Mouse (Mus musculus) hindbrain, embryonic 11.5 days (tissue): ENCODE measurements around the gene Slc44a5. TPM values are rescaled to one million over a fixed set of nuclear protein-coding genes. Genes with fewer than 3 reads are reported as not detected.

Experiments used
- ATAC-seq: fragments of 200-750 bp; cut with Nextera tagmentation; 2 replicates; pipeline ENCODE4 v1.8.0; 2017; ENCODE audit warnings: mild to moderate bottlenecking, moderate TSS enrichment, moderate library complexity; ENCODE audit not compliant: low FRiP score
- DNase-seq: peaks from one replicate; pipeline ENCODE4 v3.0.0-alpha.2; 2015; ENCODE audit warnings: low spot score
- H3K27ac ChIP-seq: fragments of 300-500 bp; sonication (generic); 2 replicates; pipeline ENCODE4 v1.5.1; 2014; ENCODE audit warnings: mild to moderate bottlenecking, low read depth, low read length
- H3K27me3 ChIP-seq: fragments of 300-500 bp; sonication (generic); 2 replicates; pipeline ENCODE4 v1.6.1; 2014; ENCODE audit warnings: mild to moderate bottlenecking, low read length, moderate library complexity, mixed read lengths; ENCODE audit not compliant: control insufficient read depth, insufficient read depth
- H3K36me3 ChIP-seq: fragments of 300-500 bp; sonication (generic); 2 replicates; pipeline ENCODE4 v1.6.1; 2014; ENCODE audit warnings: mild to moderate bottlenecking, low read length, moderate library complexity, mixed read lengths; ENCODE audit not compliant: control insufficient read depth, insufficient read depth
- H3K4me1 ChIP-seq: fragments of 300-500 bp; sonication (generic); replicated peaks from 2 replicates; pipeline ENCODE4 v1.6.1; 2014; ENCODE audit warnings: low read length, mixed read lengths; ENCODE audit not compliant: control insufficient read depth, insufficient read depth
- H3K4me2 ChIP-seq: fragments of 300-500 bp; sonication (generic); replicated peaks from 2 replicates; pipeline ENCODE4 v1.6.1; 2014; ENCODE audit warnings: mild to moderate bottlenecking, low read depth, low read length
- H3K4me3 ChIP-seq: fragments of 300-500 bp; sonication (generic); 2 replicates; pipeline ENCODE4 v1.5.1; 2014; ENCODE audit warnings: low read depth, low read length
- H3K9ac ChIP-seq: fragments of 300-500 bp; sonication (generic); 2 replicates; pipeline ENCODE4 v1.6.1; 2014; ENCODE audit warnings: low read depth, low read length
- H3K9me3 ChIP-seq: fragments of 300-500 bp; sonication (generic); 2 replicates; pipeline ENCODE4 v1.6.1; 2016; ENCODE audit warnings: low read length; ENCODE audit not compliant: control insufficient read depth
- WGBS: fragments of 180-500 bp; shearing (Covaris S2); extraction: QIAGEN DNeasy Blood & Tissue Kit; methylation state at CpG from one replicate; pipeline ENCODE4 v1.1.7; 2014; 5-methylcytosine and 5-hydroxymethylcytosine counted together
- polyA plus RNA-seq: library from polyadenylated mRNA; unstranded; fragments of >200 nt; fragmentation: Nextera tagmentation; extraction: Ambion mirVana; gene quantifications from 2 replicates; pipeline ENCODE4 v1.2.1, GENCODE M21; 2014

The Slc44a5 gene
- polyA plus RNA-seq = 6.2 and 8.1 TPM in 2 replicates

DNA sequence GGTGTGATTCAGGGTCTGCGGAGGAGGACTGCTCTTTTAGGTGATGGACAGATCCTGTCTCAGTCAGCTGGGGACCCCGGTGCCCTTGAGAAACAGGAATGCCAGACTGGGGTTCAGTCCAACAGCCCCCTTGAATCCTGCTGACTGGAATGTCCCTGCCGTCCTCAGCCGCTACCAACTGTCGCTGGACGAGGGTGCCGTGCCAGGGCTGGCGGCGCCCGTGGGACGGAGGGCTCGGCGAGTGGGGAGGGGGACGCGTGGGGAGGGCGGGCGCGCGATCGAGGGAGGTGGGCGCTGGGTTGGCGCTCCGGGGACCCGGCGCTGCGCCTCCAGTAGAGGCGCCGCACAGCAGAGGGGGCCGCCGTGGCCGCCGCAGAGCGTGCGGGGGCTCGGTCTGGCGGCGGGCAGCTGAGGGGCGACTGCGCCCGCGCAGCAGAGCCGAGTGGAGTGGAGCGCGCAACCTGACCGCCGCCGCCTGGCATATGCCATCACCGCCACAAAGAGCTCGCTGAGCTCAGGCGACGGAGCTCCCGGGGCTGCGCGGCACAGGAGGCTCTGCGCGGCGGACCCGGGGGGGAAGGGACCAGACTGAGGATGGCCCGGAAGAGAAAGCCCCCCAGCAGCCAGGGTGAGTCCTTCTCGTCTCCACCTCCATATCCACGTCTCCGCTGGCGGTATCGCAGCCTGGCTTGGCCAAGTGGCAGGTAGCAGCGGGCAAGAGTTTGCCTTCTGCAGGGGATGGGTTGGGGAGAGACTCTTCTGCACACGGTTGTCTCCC lies at the start of gene Slc44a5:
Gene Slc44a5, plus strand, starts transcription at position 266 of the 778 bp plus-strand sequence.
- whole genome bisulfite sequencing = 1% methylated on average over 52 of the region's 66 CpGs
- DNase-seq (peak; percentile 68), ATAC-seq (peak; percentile 76)
- no peaks in the 10 kb centered on the region for H3K36me3 ChIP-seq
- peak within 1 kb of the TSS; percentile 70 for H3K9ac ChIP-seq
- H3K4me1 ChIP-seq = no peaks in the 10 kb centered on the region; the same call in 1 of the 2 replicates
- peak within 1 kb of the TSS; percentile 64 for H3K4me3 ChIP-seq
- H3K27me3 ChIP-seq = peaks cover 13% of the 10 kb centered on the region
- peak within 1 kb of the TSS; percentile 98 for H3K4me2 ChIP-seq
- H3K27ac ChIP-seq = no peak within 1 kb of the TSS
- H3K9me3 ChIP-seq = no peaks in the 10 kb centered on the region

DNA sequence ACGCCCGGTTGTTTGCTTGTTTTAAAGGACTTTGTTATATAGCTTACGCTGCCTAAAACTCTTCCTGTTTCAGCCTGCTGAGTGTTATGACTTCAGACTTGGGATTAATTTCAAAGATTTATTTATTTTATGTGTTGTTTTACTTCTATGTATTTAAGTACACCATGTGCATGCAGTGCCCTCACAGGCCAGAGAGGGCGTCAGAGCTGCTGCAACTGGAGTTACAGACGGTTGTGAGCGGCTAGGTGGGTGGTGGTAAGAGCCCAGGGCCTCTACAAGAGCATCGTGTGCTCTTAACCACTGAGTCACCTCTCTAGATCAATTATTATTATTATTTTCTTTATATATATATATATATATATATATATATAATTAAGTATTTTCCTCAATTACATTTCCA lies 46.9 kb upstream of the Slc44a5 start:
- DNase-seq = no peak
- no peak overlapping the region for H3K9ac ChIP-seq
- H3K4me1 ChIP-seq = no peaks in the 10 kb centered on the region
- H3K27ac ChIP-seq = no peak overlapping the region
- 93% methylated on average over 7 of the region's 7 CpGs for WGBS
- H3K9me3 ChIP-seq = no peaks in the 10 kb centered on the region
- H3K4me3 ChIP-seq = no peak overlapping the region
- no peak for ATAC-seq
- H3K4me2 ChIP-seq = no peak overlapping the region
- H3K27me3 ChIP-seq = no peaks in the 10 kb centered on the region
- H3K36me3 ChIP-seq = no peaks in the 10 kb centered on the region

DNA sequence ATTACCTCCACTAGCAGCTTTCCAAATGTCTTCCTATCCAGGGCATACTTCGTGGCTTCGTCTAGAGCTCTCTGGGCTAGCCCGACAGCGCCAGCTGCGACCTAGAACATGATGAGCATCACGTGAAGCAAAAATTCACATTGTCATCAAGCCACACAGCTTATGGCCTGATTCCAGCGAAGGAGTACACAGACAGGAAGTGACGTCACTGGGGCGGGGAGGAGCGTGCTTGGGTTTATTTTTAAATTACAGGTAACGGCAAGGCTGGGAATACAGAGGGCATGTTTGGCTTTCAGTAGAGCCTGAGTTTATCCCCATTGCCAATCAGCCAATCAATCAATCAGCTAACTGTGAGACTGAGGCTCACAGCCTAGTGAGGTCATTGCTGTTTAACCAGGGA lies 43.7 kb upstream of the Slc44a5 start:
- Histone ChIP-seq H3K27ac (no peak overlapping the region), H3K9ac (no peak overlapping the region), H3K4me2 (no peak overlapping the region), H3K36me3 (no peaks in the 10 kb centered on the region), H3K27me3 (no peaks in the 10 kb centered on the region), H3K9me3 (no peaks in the 10 kb centered on the region), H3K4me3 (no peak overlapping the region), H3K4me1 (no peaks in the 10 kb centered on the region)
- ATAC-seq (no peak), DNase-seq (no peak)
- 94% methylated on average over 11 of the region's 11 CpGs for WGBS

DNA sequence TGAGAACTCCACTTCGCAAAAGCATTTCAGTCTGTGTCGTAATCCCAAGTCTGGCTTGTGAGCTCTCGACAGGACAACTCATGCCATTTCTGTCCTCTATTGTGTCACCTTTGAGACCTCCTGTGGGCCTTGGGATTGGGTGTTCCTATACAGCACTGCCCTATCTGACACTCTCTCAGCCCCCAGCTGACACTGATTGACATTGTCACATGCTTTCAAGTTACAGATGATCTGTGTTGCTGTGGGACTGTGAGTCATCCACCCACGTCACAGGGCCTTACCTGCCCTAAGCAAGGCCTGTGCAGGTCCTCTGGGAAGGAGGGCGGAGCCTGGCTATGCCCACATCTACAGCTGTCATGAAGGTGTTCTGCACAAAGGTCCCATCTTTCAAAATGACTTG lies 40.8 kb upstream of the Slc44a5 start:
- WGBS = 95% methylated on average over 5 of the region's 5 CpGs
- no peak overlapping the region for H3K4me3 ChIP-seq

DNA sequence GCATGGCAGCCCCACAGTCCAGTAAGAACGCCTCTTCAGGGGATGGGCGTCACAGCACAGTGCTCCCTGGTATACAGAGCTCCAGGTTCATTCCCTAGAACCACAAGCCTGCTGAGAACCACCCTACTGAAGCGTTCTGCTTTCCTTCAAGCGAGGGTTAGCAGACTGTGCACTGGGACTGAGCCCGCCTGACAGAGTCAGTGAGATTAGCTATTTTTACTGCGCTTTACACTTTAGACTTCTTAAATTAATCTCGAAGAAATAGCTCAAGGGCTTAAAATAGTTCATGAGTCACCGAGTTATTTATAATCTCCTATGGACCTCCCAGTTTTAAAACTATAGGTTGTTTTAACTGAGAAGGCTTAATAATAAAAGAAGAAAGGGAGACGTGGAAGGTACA lies 37.4 kb upstream of the Slc44a5 start:
- no peak overlapping the region for H3K4me2 ChIP-seq
- no peaks in the 10 kb centered on the region for H3K27me3 ChIP-seq
- 93% methylated on average over 9 of the region's 9 CpGs for WGBS
- H3K4me3 ChIP-seq = no peak overlapping the region
- no peak overlapping the region for H3K27ac ChIP-seq
- DNase-seq (no peak), ATAC-seq (no peak)
- no peaks in the 10 kb centered on the region for H3K9me3 ChIP-seq
- H3K4me1 ChIP-seq = no peaks in the 10 kb centered on the region
- H3K9ac ChIP-seq = no peak overlapping the region
- H3K36me3 ChIP-seq = no peaks in the 10 kb centered on the region

More for the DNA sequence above, 40.8 kb upstream of the Slc44a5 start:
- Histone ChIP-seq H3K4me1 (no peaks in the 10 kb centered on the region), H3K27ac (no peak overlapping the region), H3K36me3 (no peaks in the 10 kb centered on the region), H3K27me3 (no peaks in the 10 kb centered on the region), H3K9me3 (no peaks in the 10 kb centered on the region), H3K9ac (no peak overlapping the region), H3K4me2 (no peak overlapping the region)
- no peak for ATAC-seq
- DNase-seq = no peak

DNA sequence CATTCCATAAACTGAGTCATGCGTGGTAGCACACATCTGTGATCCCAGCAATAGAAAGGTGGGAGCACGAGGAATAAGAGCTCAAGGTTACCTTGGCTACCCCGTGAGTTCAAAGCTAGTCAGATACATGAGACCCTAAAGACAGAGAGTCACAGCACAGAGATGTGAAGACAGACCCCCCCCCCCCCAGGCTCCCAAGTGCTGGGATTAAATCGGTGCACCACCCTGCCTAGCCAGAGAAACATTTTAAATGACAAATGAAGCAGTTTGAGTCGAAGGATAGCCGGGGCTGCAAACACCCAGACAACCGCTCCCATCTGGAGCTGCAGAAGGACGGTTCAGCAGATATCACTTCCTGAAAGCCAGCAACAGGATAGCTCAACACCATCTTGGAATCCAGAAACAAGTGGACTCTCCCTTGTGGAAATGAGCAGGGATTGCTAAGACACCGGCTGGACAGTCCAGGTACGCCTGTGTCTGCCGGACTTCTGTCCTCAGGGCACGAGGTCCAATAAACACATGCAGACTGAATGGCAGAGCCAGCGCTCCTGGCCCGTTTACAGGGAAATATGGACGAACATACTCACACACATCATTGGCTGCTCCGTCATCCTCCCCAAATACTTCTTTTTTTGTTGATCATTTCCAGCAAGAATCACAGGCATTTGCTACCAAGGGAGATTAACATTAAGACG lies 36.0 kb upstream of the Slc44a5 start:
- WGBS = 94% methylated on average over 17 of the region's 17 CpGs
- Histone ChIP-seq H3K4me1 (no peaks in the 10 kb centered on the region), H3K4me2 (no peak overlapping the region), H3K4me3 (no peak overlapping the region), H3K27me3 (no peaks in the 10 kb centered on the region), H3K9me3 (no peaks in the 10 kb centered on the region), H3K36me3 (no peaks in the 10 kb centered on the region), H3K27ac (no peak overlapping the region), H3K9ac (no peak overlapping the region)
- no peak for ATAC-seq
- no peak for DNase-seq

DNA sequence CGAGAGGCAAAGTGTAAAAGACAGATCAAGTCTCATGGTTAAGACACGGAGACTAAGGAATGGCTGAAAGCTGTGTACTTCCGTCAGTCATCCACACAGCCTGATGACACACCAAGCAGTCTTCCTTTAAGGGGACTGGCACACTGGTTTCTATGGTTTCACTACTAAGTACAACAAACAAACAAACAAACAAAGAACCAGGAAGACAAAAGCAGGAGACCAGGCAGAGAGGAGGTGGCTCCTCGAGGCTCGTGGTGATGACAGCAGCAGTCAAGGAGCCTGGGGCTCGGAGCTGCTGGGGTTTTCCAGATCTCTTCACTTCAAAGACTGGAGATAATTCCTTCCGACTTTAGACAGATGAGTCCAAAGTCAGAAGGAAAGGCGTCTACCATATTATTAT lies 33.2 kb upstream of the Slc44a5 start:
- Histone ChIP-seq H3K27me3 (no peaks in the 10 kb centered on the region), H3K9me3 (no peaks in the 10 kb centered on the region), H3K4me2 (no peak overlapping the region), H3K9ac (no peak overlapping the region), H3K36me3 (no peaks in the 10 kb centered on the region), H3K4me3 (no peak overlapping the region), H3K4me1 (no peaks in the 10 kb centered on the region), H3K27ac (no peak overlapping the region)
- ATAC-seq (no peak), DNase-seq (no peak)
- 80% methylated on average over 8 of the region's 8 CpGs for WGBS

DNA sequence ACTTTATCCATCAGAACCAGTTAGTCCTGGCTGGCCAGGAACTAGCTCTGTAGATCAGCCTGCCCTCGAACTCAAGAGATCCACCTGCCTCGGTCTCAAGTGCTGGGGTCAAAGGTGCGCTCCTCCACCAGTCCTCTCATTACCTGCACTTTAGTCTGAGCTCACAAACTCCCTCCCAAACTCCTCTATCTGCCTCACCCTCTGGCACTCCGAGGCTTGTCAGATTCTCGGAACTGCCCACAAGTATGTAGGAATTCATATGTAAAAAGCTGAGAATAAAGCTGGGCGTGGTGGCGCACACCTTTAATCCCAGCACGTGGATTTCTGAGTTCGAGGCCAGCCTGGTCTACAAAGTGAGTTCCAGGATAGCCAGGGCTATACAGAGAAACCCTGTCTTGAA lies 32.8 kb upstream of the Slc44a5 start:
- ATAC-seq (no peak), DNase-seq (no peak)
- no peaks in the 10 kb centered on the region for H3K36me3 ChIP-seq
- H3K27ac ChIP-seq = no peak overlapping the region
- H3K9me3 ChIP-seq = no peaks in the 10 kb centered on the region
- WGBS = 94% methylated on average over 9 of the region's 9 CpGs
- H3K4me2 ChIP-seq = no peak overlapping the region
- H3K27me3 ChIP-seq = no peaks in the 10 kb centered on the region
- no peak overlapping the region for H3K9ac ChIP-seq
- H3K4me1 ChIP-seq = no peaks in the 10 kb centered on the region
- no peak overlapping the region for H3K4me3 ChIP-seq

DNA sequence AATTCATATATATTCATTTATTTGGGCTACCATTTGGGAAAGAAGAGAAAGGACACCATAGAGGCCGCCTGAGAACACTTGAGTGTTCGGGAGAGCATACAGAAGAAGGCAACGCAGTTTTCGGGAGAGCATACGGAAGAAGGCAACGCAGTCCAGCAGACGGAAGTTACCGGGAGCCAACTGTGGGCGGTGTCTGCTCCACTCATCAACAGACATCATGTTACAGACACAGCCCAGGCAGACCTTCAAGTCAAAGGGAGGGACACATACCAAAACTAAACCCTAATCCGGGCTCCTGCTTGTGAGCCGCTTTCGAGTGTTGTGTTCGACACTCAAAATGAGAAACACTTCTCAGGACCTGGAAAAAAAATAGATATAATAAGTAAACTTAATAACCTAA lies 31.6 kb upstream of the Slc44a5 start:
- Histone ChIP-seq H3K4me2 (no peak overlapping the region), H3K9ac (no peak overlapping the region), H3K4me1 (no peaks in the 10 kb centered on the region), H3K27me3 (no peaks in the 10 kb centered on the region), H3K9me3 (no peaks in the 10 kb centered on the region), H3K4me3 (no peak overlapping the region), H3K36me3 (no peaks in the 10 kb centered on the region), H3K27ac (no peak overlapping the region)
- no peak for DNase-seq
- 95% methylated on average over 13 of the region's 13 CpGs for WGBS
- ATAC-seq = no peak
